Mouse (Mus musculus) A20 (cell line): ENCODE results near the gene Vcl.

Source experiments
- DNase-seq: peaks from one replicate; pipeline ENCODE4 v3.0.0-alpha.2; 2011; ENCODE audit warnings: low read depth, low spot score

Gene Vcl

GRCm38 (mm10) chr14:20928848-20929745 lies at the start of gene Vcl:
Gene Vcl (plus strand): TSS chr14:20929398.
- peak; percentile 97 for DNase-seq

- no peak for DNase-seq
Observed at GRCm38 (mm10) chr14:20884691-20885090, 44.5 kb upstream of the Vcl start.

- DNase-seq, result peak; percentile 62
Observed at GRCm38 (mm10) chr14:20885091-20885888, 43.9 kb upstream of the Vcl start.

- DNase-seq, result peak; percentile 54
Observed at GRCm38 (mm10) chr14:20886266-20886665, 42.9 kb upstream of the Vcl start.

GRCm38 (mm10) chr14:20887541-20888085 lies 41.6 kb upstream of the Vcl start:
- DNase-seq, result no peak

GRCm38 (mm10) chr14:20891941-20892402 lies 37.2 kb upstream of the Vcl start:
- DNase-seq, result no peak

GRCm38 (mm10) chr14:20893815-20894214 lies 35.4 kb upstream of the Vcl start:
- DNase-seq, result no peak

- DNase-seq, result no peak
Observed at GRCm38 (mm10) chr14:20901267-20901666, 27.9 kb upstream of the Vcl start.

GRCm38 (mm10) chr14:20903137-20903536 lies 26.1 kb upstream of the Vcl start:
- no peak for DNase-seq

GRCm38 (mm10) chr14:20911811-20912210 lies 17.4 kb upstream of the Vcl start:
- no peak for DNase-seq

- no peak for DNase-seq
Observed at GRCm38 (mm10) chr14:20914415-20914814, 14.8 kb upstream of the Vcl start.

- DNase-seq, result no peak
Observed at GRCm38 (mm10) chr14:20916625-20917612, 12.3 kb upstream of the Vcl start.

- DNase-seq, result peak; percentile 28
Observed at GRCm38 (mm10) chr14:20924071-20924789, 5.0 kb upstream of the Vcl start.

- no peak for DNase-seq
Observed at GRCm38 (mm10) chr14:20927470-20928307, 1.5 kb upstream of the Vcl start.

GRCm38 (mm10) chr14:20928308-20928685 lies 901 bp upstream of the Vcl start:
- DNase-seq, result no peak

- peak; percentile 75 for DNase-seq
Observed at GRCm38 (mm10) chr14:20929814-20930434, 726 bp downstream of the Vcl start.

GRCm38 (mm10) chr14:20930481-20931391 lies 1.5 kb downstream of the Vcl start:
- no peak for DNase-seq

- peak; percentile 19 for DNase-seq
Observed at GRCm38 (mm10) chr14:20938424-20938823, 9.2 kb downstream of the Vcl start.
